Comparison of ENCODE assay signal across 24 mouse cellular contexts in the genomic region with DNA sequence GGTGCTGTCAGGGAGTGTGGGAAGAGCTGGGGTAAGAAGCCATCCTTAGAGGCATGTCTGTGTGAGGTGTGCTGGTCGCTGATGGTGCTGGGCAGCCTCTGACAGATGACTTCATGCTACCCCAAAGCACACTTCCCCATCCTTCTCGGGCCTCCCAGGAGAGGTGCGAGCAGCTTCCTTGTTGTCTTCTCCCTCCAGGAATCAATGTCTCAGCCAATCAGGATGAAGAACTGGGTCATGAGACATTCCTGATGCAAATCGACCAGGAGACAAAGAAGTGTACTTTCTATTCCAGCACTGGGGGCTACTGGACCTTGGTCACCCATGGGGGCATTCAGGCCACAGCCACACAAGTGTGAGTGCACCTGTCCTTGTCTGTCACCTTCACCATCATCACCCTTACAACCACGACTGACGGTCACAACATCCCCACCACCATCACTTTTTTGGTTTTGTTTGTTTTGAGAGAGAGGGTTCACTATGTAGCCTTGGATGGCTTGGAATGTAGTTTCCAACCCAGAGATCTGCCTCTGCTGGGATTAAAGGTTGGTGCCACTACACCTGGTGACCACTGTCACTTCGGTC. TPM values are rescaled to one million over a fixed set of nuclear protein-coding genes. Genes with fewer than 3 reads are reported as not detected.
A peak's percentile ranks its signal among the peaks of the same experiment; 100 is the strongest.
DNase-seq lines count a peak whose midpoint lies in the region; ATAC-seq and TF ChIP-seq lines count a peak whose summit lies in the region.
"Had no signal": no experiment of that assay in that cellular context is flagged by ENCODE, and none has a peak within 500 bp of the region (broad histone marks: within the 10 kb centered on the region; RNA-seq: fewer than 3 reads in every experiment).

No protein-coding gene starts in this region.

- H3K9ac ChIP-seq in heart, embryonic 14.5 days (ENCODE audit: low read length), result peak overlapping the region; percentile 26; the same call in 1 of the 2 replicates
- no peak overlapping the region for H3K9ac ChIP-seq in heart, embryonic 12.5 days
- no peak overlapping the region for H3K9ac ChIP-seq in hindbrain, postnatal 0 days (replicated peaks; ENCODE audit: low read length)
- H3K9ac ChIP-seq in midbrain, embryonic 14.5 days (replicated peaks; ENCODE audit: low read length), result no peak overlapping the region
- no peak overlapping the region for H3K9ac ChIP-seq in lung, postnatal 0 days (replicated peaks; ENCODE audit: low read depth)
- H3K9ac ChIP-seq: forebrain, embryonic 15.5 days; kidney, embryonic 15.5 days; limb, embryonic 12.5 days; liver, embryonic 12.5 days had no signal

- no peak overlapping the region for H3K27ac ChIP-seq in heart, embryonic 14.5 days (replicated peaks in 1 of 2; ENCODE audit: control insufficient read depth in 1 of 2, insufficient read depth in 1 of 2, low read depth in 2 of 2, low read length in 2 of 2)
- no peak overlapping the region for H3K27ac ChIP-seq in heart, embryonic 12.5 days (ENCODE audit: poor library complexity, severe bottlenecking)
- H3K27ac ChIP-seq in hindbrain, postnatal 0 days, result no peak overlapping the region
- peak overlapping the region; percentile 55; the same call in 1 of the 2 replicates for H3K27ac ChIP-seq in midbrain, embryonic 14.5 days (replicated peaks; ENCODE audit: low read depth, low read length)
- H3K27ac ChIP-seq in lung, postnatal 0 days (ENCODE audit: low read length), result no peak overlapping the region
- H3K27ac ChIP-seq: forebrain, embryonic 15.5 days; kidney, embryonic 15.5 days; limb, embryonic 12.5 days; liver, embryonic 12.5 days; macrophage had no signal

- no peak overlapping the region for H3K4me3 ChIP-seq in heart, embryonic 14.5 days (ENCODE audit: control insufficient read depth in 1 of 2, insufficient read depth in 1 of 2, low read depth in 1 of 2, low read length in 2 of 2)
- no peak overlapping the region for H3K4me3 ChIP-seq in heart, embryonic 12.5 days
- no peak overlapping the region for H3K4me3 ChIP-seq in hindbrain, postnatal 0 days (ENCODE audit: low read length)
- no peak overlapping the region for H3K4me3 ChIP-seq in midbrain, embryonic 14.5 days (replicated peaks; ENCODE audit: low read depth, low read length)
- no peak overlapping the region for H3K4me3 ChIP-seq in lung, postnatal 0 days (ENCODE audit: low read depth, low read length)
- H3K4me3 ChIP-seq: forebrain, embryonic 15.5 days; kidney, embryonic 15.5 days; limb, embryonic 12.5 days; liver, embryonic 12.5 days had no signal

- no peaks in the 10 kb centered on the region for H3K27me3 ChIP-seq in heart, embryonic 14.5 days (ENCODE audit: control insufficient read depth, insufficient read depth, low read length)
- no peaks in the 10 kb centered on the region for H3K27me3 ChIP-seq in heart, embryonic 12.5 days (replicated peaks)
- H3K27me3 ChIP-seq in hindbrain, postnatal 0 days (ENCODE audit: insufficient read depth, low read length), result no peaks in the 10 kb centered on the region
- H3K27me3 ChIP-seq in midbrain, embryonic 14.5 days (ENCODE audit: control insufficient read depth, insufficient read depth, low read length), result no peaks in the 10 kb centered on the region
- no peaks in the 10 kb centered on the region for H3K27me3 ChIP-seq in lung, postnatal 0 days (replicated peaks; ENCODE audit: insufficient read depth, low read length)
- H3K27me3 ChIP-seq: forebrain, embryonic 15.5 days; kidney, embryonic 15.5 days had no signal

- no peaks in the 10 kb centered on the region for H3K9me3 ChIP-seq in heart, embryonic 14.5 days (ENCODE audit: control insufficient read depth, low read length)
- H3K9me3 ChIP-seq in heart, embryonic 12.5 days (replicated peaks), result no peaks in the 10 kb centered on the region
- H3K9me3 ChIP-seq in hindbrain, postnatal 0 days (ENCODE audit: low read length), result no peaks in the 10 kb centered on the region
- no peaks in the 10 kb centered on the region for H3K9me3 ChIP-seq in midbrain, embryonic 14.5 days (ENCODE audit: control insufficient read depth, low read length)
- no peaks in the 10 kb centered on the region for H3K9me3 ChIP-seq in lung, postnatal 0 days (ENCODE audit: low read length)
- H3K9me3 ChIP-seq: forebrain, embryonic 15.5 days; kidney, embryonic 15.5 days; limb, embryonic 12.5 days; liver, embryonic 12.5 days had no signal

- DNase-seq in brain, embryonic 14.5 days (ENCODE audit: low read depth), result peak; percentile 57
- DNase-seq in hindbrain, postnatal 0 days (ENCODE audit: low spot score), result peak; percentile 38
- peak; percentile 52 for DNase-seq in midbrain, embryonic 14.5 days
- DNase-seq in left cerebral cortex, adult 18-20 months (ENCODE audit: low spot score in 2 of 2), result no peak
- no peak for DNase-seq in lung, postnatal 0 days (ENCODE audit: low spot score)
- no peak for DNase-seq in kidney, postnatal 36 days
- DNase-seq: adrenal gland, postnatal 25 days; cerebellum, adult 18-20 months; cerebellum, postnatal 36 days; gastrocnemius, postnatal 36 days; lung, adult 2 months; thymus, adult 2 months had no signal

- no peak for TF ChIP-seq POLR2A in brain, embryonic 14.5 days (IDR thresholded peaks at IDR 0.05; ENCODE audit: borderline replicate concordance, extremely low read depth, insufficient read depth, insufficient read length, poor library complexity, severe bottlenecking)

- TF ChIP-seq EP300 in lung, postnatal 0 days (IDR thresholded peaks at IDR 0.05), result no peak

- ATAC-seq in heart, embryonic 14.5 days (ENCODE audit: insufficient number of reproducible peaks, insufficient read depth, low FRiP score, low read depth), result no peak
- no peak for ATAC-seq in heart, embryonic 12.5 days (ENCODE audit: insufficient number of reproducible peaks, low FRiP score)
- no peak for ATAC-seq in hindbrain, postnatal 0 days
- no peak for ATAC-seq in midbrain, embryonic 14.5 days (ENCODE audit: low FRiP score, low TSS enrichment)
- no peak for ATAC-seq in lung, postnatal 0 days
- ATAC-seq: forebrain, embryonic 15.5 days; intestine, postnatal 0 days; liver, embryonic 12.5 days had no signal

- TF ChIP-seq CTCF in brain, embryonic 14.5 days (IDR thresholded peaks at IDR 0.05; ENCODE audit: borderline replicate concordance, extremely low read depth, insufficient read depth, insufficient read length), result no peak
- no peak for TF ChIP-seq CTCF in hindbrain, postnatal 0 days (IDR thresholded peaks at IDR 0.05; ENCODE audit: low read depth)
- no peak for TF ChIP-seq CTCF in lung, postnatal 0 days (IDR thresholded peaks at IDR 0.05)

- no peak overlapping the region for H3K4me2 ChIP-seq in heart, embryonic 14.5 days (ENCODE audit: low read length)
- no peak overlapping the region for H3K4me2 ChIP-seq in heart, embryonic 12.5 days
- no peak overlapping the region for H3K4me2 ChIP-seq in hindbrain, postnatal 0 days (ENCODE audit: low read depth, low read length)
- H3K4me2 ChIP-seq in midbrain, embryonic 14.5 days (ENCODE audit: low read length), result peak overlapping the region; percentile 8
- H3K4me2 ChIP-seq in lung, postnatal 0 days (replicated peaks; ENCODE audit: low read depth, low read length), result no peak overlapping the region
- H3K4me2 ChIP-seq: forebrain, embryonic 15.5 days; kidney, embryonic 15.5 days; limb, embryonic 12.5 days; liver, embryonic 12.5 days had no signal

- peaks cover 7 to 9% of the 10 kb centered on the region in 2 experiments for H3K4me1 ChIP-seq in heart, embryonic 14.5 days (ENCODE audit: control insufficient read depth in 2 of 2, insufficient read depth in 2 of 2, low read length in 2 of 2)
- H3K4me1 ChIP-seq in heart, embryonic 12.5 days (replicated peaks), result peaks cover 26% of the 10 kb centered on the region
- H3K4me1 ChIP-seq in hindbrain, postnatal 0 days (ENCODE audit: insufficient read depth, low read length), result peaks cover 4% of the 10 kb centered on the region; the same call in 1 of the 2 replicates
- H3K4me1 ChIP-seq in midbrain, embryonic 14.5 days (ENCODE audit: control insufficient read depth, insufficient read depth, low read length), result peaks cover 22% of the 10 kb centered on the region
- no peaks in the 10 kb centered on the region for H3K4me1 ChIP-seq in lung, postnatal 0 days (ENCODE audit: insufficient read depth, low read depth, low read length)
- H3K4me1 ChIP-seq: liver, embryonic 12.5 days had no signal

- 29% methylated on average over 7 of the region's 7 CpGs for WGBS in heart, embryonic 14.5 days
- 37% methylated on average over 7 of the region's 7 CpGs for WGBS in heart, embryonic 12.5 days
- WGBS in hindbrain, postnatal 0 days, result 31% methylated on average over 7 of the region's 7 CpGs
- 33% methylated on average over 7 of the region's 7 CpGs for WGBS in midbrain, embryonic 14.5 days
- WGBS in lung, postnatal 0 days, result 34% methylated on average over 7 of the region's 7 CpGs

- H3K36me3 ChIP-seq in heart, embryonic 14.5 days (ENCODE audit: control insufficient read depth, insufficient read depth, low read length), result peaks cover 27% of the 10 kb centered on the region
- H3K36me3 ChIP-seq in heart, embryonic 12.5 days, result peaks cover 33% of the 10 kb centered on the region
- H3K36me3 ChIP-seq in hindbrain, postnatal 0 days (ENCODE audit: insufficient read depth, low read length), result peaks cover 5% of the 10 kb centered on the region; the same call in 1 of the 2 replicates
- H3K36me3 ChIP-seq in midbrain, embryonic 14.5 days (ENCODE audit: control insufficient read depth, insufficient read depth, low read length), result peaks cover 28% of the 10 kb centered on the region
- H3K36me3 ChIP-seq in lung, postnatal 0 days (ENCODE audit: insufficient read depth, low read length), result no peaks in the 10 kb centered on the region

RNA-seq across cellular contexts. Expression of gene Fscn2, which starts 5.2 kb away (rescaled TPM):
- polyA plus RNA-seq in heart, embryonic 14.5 days (2014; fragmentation: Nextera tagmentation; extraction: Ambion mirVana), result 0.62 and 1.1 TPM in 2 replicates
- polyA plus RNA-seq in heart, embryonic 12.5 days (2016; fragmentation: Nextera tagmentation; extraction: Ambion mirVana), result 0.17 and 0.63 TPM in 2 replicates
- 0.95 and 0.96 TPM in 2 replicates for polyA plus RNA-seq in brain, embryonic 14.5 days (2012; rRNA removed)
- 3.0 and 9.0 TPM in 2 replicates for total RNA-seq in hindbrain, postnatal 0 days (2014; rRNA removed)
- polyA plus RNA-seq in hindbrain, postnatal 0 days (2015; fragmentation: Nextera tagmentation; extraction: Ambion mirVana), result 1.5 and 1.9 TPM in 2 replicates
- polyA plus RNA-seq in midbrain, embryonic 14.5 days (2014; fragmentation: Nextera tagmentation; extraction: Ambion mirVana), result 1.7 and 2.5 TPM in 2 replicates
- total RNA-seq in left cerebral cortex, adult 18-20 months (2021), result not detected
- 0.36 and 0.74 TPM in 2 replicates for polyA plus RNA-seq in lung, postnatal 0 days (2015; fragmentation: Nextera tagmentation; extraction: Ambion mirVana)
- total RNA-seq: heart, adult 8-10 months; layer of hippocampus, postnatal 10 days; left cerebral cortex, postnatal 10 days had no signal
- polyA plus RNA-seq: large intestine, adult 2 months; macrophage had no signal

RNA-seq across cellular contexts. Expression of gene Faap100, which starts 12.0 kb away (rescaled TPM):
- 30.6 and 32.8 TPM in 2 replicates for polyA plus RNA-seq in heart, embryonic 14.5 days (2014; fragmentation: Nextera tagmentation; extraction: Ambion mirVana)
- polyA plus RNA-seq in heart, embryonic 12.5 days (2016; fragmentation: Nextera tagmentation; extraction: Ambion mirVana), result 32.0 and 32.3 TPM in 2 replicates
- polyA plus RNA-seq in brain, embryonic 14.5 days (2012; rRNA removed), result 114 and 122 TPM in 2 replicates
- total RNA-seq in hindbrain, postnatal 0 days (2014; rRNA removed), result 175 and 178 TPM in 2 replicates
- 74.6 and 76.4 TPM in 2 replicates for polyA plus RNA-seq in hindbrain, postnatal 0 days (2015; fragmentation: Nextera tagmentation; extraction: Ambion mirVana)
- 95.9 and 114 TPM in 2 replicates for polyA plus RNA-seq in midbrain, embryonic 14.5 days (2014; fragmentation: Nextera tagmentation; extraction: Ambion mirVana)
- 10 to 100 TPM; 11.6 to 15.6 TPM for total RNA-seq in left cerebral cortex, adult 18-20 months (2021)
- polyA plus RNA-seq in lung, postnatal 0 days (2015; fragmentation: Nextera tagmentation; extraction: Ambion mirVana), result 18.1 and 19.6 TPM in 2 replicates

RNA-seq across cellular contexts. Expression of gene Actg1, which starts 18.2 kb away (rescaled TPM):
- polyA plus RNA-seq in heart, embryonic 14.5 days (2014; fragmentation: Nextera tagmentation; extraction: Ambion mirVana), result 979 and 1,136 TPM in 2 replicates
- polyA plus RNA-seq in heart, embryonic 12.5 days (2016; fragmentation: Nextera tagmentation; extraction: Ambion mirVana), result 1,404 and 1,426 TPM in 2 replicates
- polyA plus RNA-seq in brain, embryonic 14.5 days (2012; rRNA removed), result 1,716 and 3,108 TPM in 2 replicates
- total RNA-seq in hindbrain, postnatal 0 days (2014; rRNA removed), result 2,410 and 2,568 TPM in 2 replicates
- polyA plus RNA-seq in hindbrain, postnatal 0 days (2015; fragmentation: Nextera tagmentation; extraction: Ambion mirVana), result 3,348 and 3,639 TPM in 2 replicates
- 4,502 and 4,930 TPM in 2 replicates for polyA plus RNA-seq in midbrain, embryonic 14.5 days (2014; fragmentation: Nextera tagmentation; extraction: Ambion mirVana)
- 1,000 to 10,000 TPM; 1,195 to 1,258 TPM for total RNA-seq in left cerebral cortex, adult 18-20 months (2021)
- polyA plus RNA-seq in lung, postnatal 0 days (2015; fragmentation: Nextera tagmentation; extraction: Ambion mirVana), result 1,989 and 2,317 TPM in 2 replicates

Comparison
In these comparisons a context has a peak if more than half of its experiments do, and no peak if none do; other contexts are left out.
1. DNase-seq: peak in brain, embryonic 14.5 days (single experiment), hindbrain, postnatal 0 days (single experiment) and midbrain, embryonic 14.5 days (single experiment); none in left cerebral cortex, adult 18-20 months (0 of 2), lung, postnatal 0 days (single experiment) and kidney, postnatal 36 days (0 of 2).